Mouse (Mus musculus): ENCODE data around the gene Adam15. TPM values are rescaled to one million over a fixed set of nuclear protein-coding genes. Genes with fewer than 3 reads are reported as not detected.

Gene Adam15
- polyA plus RNA-seq, 1 experiment, result 78.4 TPM

DNA sequence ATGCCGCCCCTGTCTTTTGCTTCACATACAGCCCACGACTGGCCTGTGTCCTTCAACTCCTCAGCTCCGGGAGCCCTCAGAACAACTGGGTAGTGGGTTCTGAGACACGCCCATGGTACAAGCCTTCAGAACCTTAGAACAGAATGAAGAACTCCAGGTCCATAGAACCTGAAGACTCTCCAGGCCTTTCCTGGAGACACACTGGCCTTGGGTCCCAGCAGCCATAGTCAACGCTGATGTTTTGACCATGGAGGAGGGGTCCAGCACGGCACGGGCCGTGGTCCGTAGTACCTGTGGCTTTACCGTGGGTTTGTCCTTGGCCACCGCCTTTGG, 15.3 kb upstream of the Adam15 start, which contains the start of gene Dcst1:
TSS of gene Dcst1 (minus strand) at position 101 of the 333 bp plus-strand sequence.
- no peak within 1 kb of the TSS for H3ac ChIP-seq (ENCODE audit: control insufficient read depth, insufficient read length)
- TF ChIP-seq SRF (IDR thresholded peaks at IDR 0.05; ENCODE audit: control insufficient read depth, insufficient read length, low read depth), result no peak
- TF ChIP-seq REST (IDR thresholded peaks at IDR 0.05; ENCODE audit: insufficient read depth, insufficient read length), result no peak
- no peak for TF ChIP-seq E2F4 (IDR thresholded peaks at IDR 0.05; ENCODE audit: insufficient read depth)
- TF ChIP-seq POLR2A (IDR thresholded peaks at IDR 0.05; ENCODE audit: insufficient read length, low read depth), result no peak
- no peak for TF ChIP-seq TCF3 (IDR thresholded peaks at IDR 0.05; ENCODE audit: insufficient read length, low read depth)
- TF ChIP-seq USF1 (IDR thresholded peaks at IDR 0.05; ENCODE audit: low read depth), result no peak
- TF ChIP-seq MYOG (IDR thresholded peaks at IDR 0.05; ENCODE audit: control insufficient read depth in 1 of 3, insufficient read depth in 1 of 3, insufficient read length in 2 of 3, low read depth in 2 of 3), result no peak
- no peak for TF ChIP-seq CEBPB (IDR thresholded peaks at IDR 0.05; ENCODE audit: insufficient read depth, poor library complexity, severe bottlenecking)
- TF ChIP-seq MAX (IDR thresholded peaks at IDR 0.05; ENCODE audit: low read depth), result no peak
- TF ChIP-seq TCF12 (IDR thresholded peaks at IDR 0.05; ENCODE audit: insufficient read depth, poor library complexity, severe bottlenecking), result no peak
- TF ChIP-seq POLR2AphosphoS2 (IDR thresholded peaks at IDR 0.05; ENCODE audit: insufficient read length, low read depth), result no peak
- TF ChIP-seq MYOD1 (IDR thresholded peaks at IDR 0.05; ENCODE audit: control insufficient read depth in 1 of 3, insufficient read length in 2 of 3, low read depth in 2 of 3), result no peak
- no peak within 1 kb of the TSS for H3K4me3 ChIP-seq
- no peaks in the 10 kb centered on the region for H3K36me3 ChIP-seq (ENCODE audit: control insufficient read depth, insufficient read depth)
- no peaks in the 10 kb centered on the region for H3K79me2 ChIP-seq (ENCODE audit: control insufficient read depth, insufficient read depth)
- H3K4me2 ChIP-seq (ENCODE audit: low read depth), result no peak within 1 kb of the TSS
- H3K27me3 ChIP-seq (ENCODE audit: control insufficient read depth, insufficient read depth, insufficient read length), result peaks cover 42% of the 10 kb centered on the region

- peaks cover 42% of the 10 kb centered on the region for H3K27me3 ChIP-seq (ENCODE audit: control insufficient read depth, insufficient read depth, insufficient read length)
- H3K4me3 ChIP-seq, result no peak overlapping the region
- H3K4me2 ChIP-seq (ENCODE audit: low read depth), result no peak overlapping the region
- no peaks in the 10 kb centered on the region for H3K36me3 ChIP-seq (ENCODE audit: control insufficient read depth, insufficient read depth)
- H3ac ChIP-seq (ENCODE audit: control insufficient read depth, insufficient read length), result no peak overlapping the region
- TF ChIP-seq POLR2AphosphoS2 (IDR thresholded peaks at IDR 0.05; ENCODE audit: insufficient read length, low read depth) (no peak), MYOG (IDR thresholded peaks at IDR 0.05; ENCODE audit: control insufficient read depth in 1 of 3, insufficient read depth in 1 of 3, insufficient read length in 2 of 3, low read depth in 2 of 3) (no peak), MAX (IDR thresholded peaks at IDR 0.05; ENCODE audit: low read depth) (no peak), TCF12 (IDR thresholded peaks at IDR 0.05; ENCODE audit: insufficient read depth, poor library complexity, severe bottlenecking) (no peak)
- no peaks in the 10 kb centered on the region for H3K79me2 ChIP-seq (ENCODE audit: control insufficient read depth, insufficient read depth)
These were observed 14.8 kb upstream of the Adam15 start for GRCm38 (mm10) chr3:89364631-89365030.

DNA sequence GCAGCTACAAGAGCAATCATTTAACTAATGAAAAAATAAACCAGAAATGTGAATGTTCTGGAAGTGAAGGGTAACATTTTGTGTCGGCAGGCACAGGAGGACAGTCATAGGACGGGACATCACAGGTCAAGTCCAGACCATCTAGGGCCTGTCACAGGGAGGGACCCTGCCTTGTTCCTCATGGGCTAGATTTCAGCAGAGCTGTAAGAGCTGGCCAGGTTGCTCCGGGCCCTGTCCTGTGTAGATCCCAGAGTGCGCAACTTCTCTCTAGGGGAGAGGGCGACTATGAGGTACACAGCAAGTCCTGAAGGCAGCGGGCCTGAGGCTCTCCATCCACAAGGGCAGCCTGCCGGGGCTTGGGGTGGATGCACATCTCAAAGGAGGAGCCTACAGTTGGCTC, 11.9 kb upstream of the Adam15 start, which contains the start of gene Dcst2:
TSS of gene Dcst2 (plus strand) at position 301 of the 400 bp plus-strand sequence.
- Histone ChIP-seq H3ac (ENCODE audit: control insufficient read depth, insufficient read length) (no peak within 1 kb of the TSS), H3K4me3 (no peak within 1 kb of the TSS), H3K27me3 (ENCODE audit: control insufficient read depth, insufficient read depth, insufficient read length) (peaks cover 22% of the 10 kb centered on the region), H3K79me2 (ENCODE audit: control insufficient read depth, insufficient read depth) (no peaks in the 10 kb centered on the region), H3K36me3 (ENCODE audit: control insufficient read depth, insufficient read depth) (no peaks in the 10 kb centered on the region), H3K4me2 (ENCODE audit: low read depth) (no peak within 1 kb of the TSS)
- TF ChIP-seq E2F4 (IDR thresholded peaks at IDR 0.05; ENCODE audit: insufficient read depth), result no peak
- TF ChIP-seq TCF12 (IDR thresholded peaks at IDR 0.05; ENCODE audit: insufficient read depth, poor library complexity, severe bottlenecking), result no peak
- TF ChIP-seq USF1 (IDR thresholded peaks at IDR 0.05; ENCODE audit: low read depth), result no peak
- no peak for TF ChIP-seq MAX (IDR thresholded peaks at IDR 0.05; ENCODE audit: low read depth)
- no peak for TF ChIP-seq POLR2AphosphoS2 (IDR thresholded peaks at IDR 0.05; ENCODE audit: insufficient read length, low read depth)
- no peak for TF ChIP-seq MYOG (IDR thresholded peaks at IDR 0.05; ENCODE audit: control insufficient read depth in 1 of 3, insufficient read depth in 1 of 3, insufficient read length in 2 of 3, low read depth in 2 of 3)
- TF ChIP-seq SRF (IDR thresholded peaks at IDR 0.05; ENCODE audit: control insufficient read depth, insufficient read length, low read depth), result no peak
- TF ChIP-seq POLR2A (IDR thresholded peaks at IDR 0.05; ENCODE audit: insufficient read length, low read depth), result no peak
- no peak for TF ChIP-seq MYOD1 (IDR thresholded peaks at IDR 0.05; ENCODE audit: control insufficient read depth in 1 of 3, insufficient read length in 2 of 3, low read depth in 2 of 3)
- no peak for TF ChIP-seq REST (IDR thresholded peaks at IDR 0.05; ENCODE audit: insufficient read depth, insufficient read length)

DNA sequence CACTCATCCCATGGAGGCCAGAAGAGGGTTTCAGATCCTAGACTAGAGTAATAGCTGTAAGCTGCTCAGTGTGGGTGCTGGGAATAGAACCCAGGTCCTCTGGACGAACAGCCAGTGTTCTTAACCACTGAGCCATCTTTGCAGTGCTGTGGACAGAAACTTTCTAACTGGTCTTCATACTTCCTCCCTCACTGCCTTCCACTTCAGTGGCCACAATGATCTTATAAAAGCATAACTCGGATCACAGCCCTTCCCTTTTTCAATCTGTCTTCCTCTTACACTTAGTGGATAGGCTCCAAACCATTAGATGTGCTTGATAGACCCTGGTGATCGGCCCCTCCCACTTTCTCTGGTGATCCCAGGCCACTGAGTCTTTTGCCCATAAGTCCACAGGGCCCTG, 10.4 kb upstream of the Adam15 start:
- Histone ChIP-seq H3K4me2 (ENCODE audit: low read depth) (peak overlapping the region; percentile 61), H3K79me2 (ENCODE audit: control insufficient read depth, insufficient read depth) (no peaks in the 10 kb centered on the region), H3K36me3 (ENCODE audit: control insufficient read depth, insufficient read depth) (no peaks in the 10 kb centered on the region), H3K27me3 (ENCODE audit: control insufficient read depth, insufficient read depth, insufficient read length) (peaks cover 18% of the 10 kb centered on the region), H3K4me3 (no peak overlapping the region), H3ac (ENCODE audit: control insufficient read depth, insufficient read length) (no peak overlapping the region)
- TF ChIP-seq MAX (IDR thresholded peaks at IDR 0.05; ENCODE audit: low read depth) (no peak), POLR2A (IDR thresholded peaks at IDR 0.05; ENCODE audit: insufficient read length, low read depth) (no peak), MYOG (IDR thresholded peaks at IDR 0.05; ENCODE audit: control insufficient read depth in 1 of 3, insufficient read depth in 1 of 3, insufficient read length in 2 of 3, low read depth in 2 of 3) (no peak), SRF (IDR thresholded peaks at IDR 0.05; ENCODE audit: control insufficient read depth, insufficient read length, low read depth) (no peak), POLR2AphosphoS2 (IDR thresholded peaks at IDR 0.05; ENCODE audit: insufficient read length, low read depth) (no peak)

DNA sequence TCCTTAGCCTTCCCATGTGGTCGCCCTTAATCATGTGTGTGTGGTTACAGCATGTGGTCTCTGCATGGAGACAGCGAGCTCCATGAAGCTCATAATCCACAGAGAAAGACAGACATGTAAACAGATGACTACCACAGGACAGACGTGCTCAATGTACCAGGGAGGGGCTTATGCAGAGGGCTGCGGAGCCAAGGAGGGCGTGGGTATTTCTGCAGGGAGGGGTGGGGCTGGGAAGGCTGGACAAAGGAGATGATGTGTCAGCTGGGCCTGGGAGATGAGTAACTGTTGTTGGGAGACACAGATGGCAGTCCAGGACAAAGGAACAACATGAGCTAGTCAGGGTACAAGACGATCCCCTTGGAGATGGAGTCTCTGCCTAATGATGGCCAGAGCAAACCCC, 9.8 kb upstream of the Adam15 start:
- no peak overlapping the region for H3ac ChIP-seq (ENCODE audit: control insufficient read depth, insufficient read length)
- H3K36me3 ChIP-seq (ENCODE audit: control insufficient read depth, insufficient read depth), result no peaks in the 10 kb centered on the region
- no peak overlapping the region for H3K4me3 ChIP-seq
- H3K79me2 ChIP-seq (ENCODE audit: control insufficient read depth, insufficient read depth), result no peaks in the 10 kb centered on the region
- TF ChIP-seq POLR2AphosphoS2 (IDR thresholded peaks at IDR 0.05; ENCODE audit: insufficient read length, low read depth) (peak; percentile 26), REST (IDR thresholded peaks at IDR 0.05; ENCODE audit: insufficient read depth, insufficient read length) (no peak), POLR2A (IDR thresholded peaks at IDR 0.05; ENCODE audit: insufficient read length, low read depth) (peak; percentile 62), MYOG (IDR thresholded peaks at IDR 0.05; ENCODE audit: control insufficient read depth in 1 of 3, insufficient read depth in 1 of 3, insufficient read length in 2 of 3, low read depth in 2 of 3) (peak in 1 of 3 experiments; percentile 32), MYOD1 (IDR thresholded peaks at IDR 0.05; ENCODE audit: control insufficient read depth in 1 of 3, insufficient read length in 2 of 3, low read depth in 2 of 3) (peak in 2 of 3 experiments; percentile 8 to 21)
- H3K4me2 ChIP-seq (ENCODE audit: low read depth), result peak overlapping the region; percentile 61
- peaks cover 12% of the 10 kb centered on the region for H3K27me3 ChIP-seq (ENCODE audit: control insufficient read depth, insufficient read depth, insufficient read length)
